9 mouse cellular contexts compared by ENCODE assay signal in the genomic region with DNA sequence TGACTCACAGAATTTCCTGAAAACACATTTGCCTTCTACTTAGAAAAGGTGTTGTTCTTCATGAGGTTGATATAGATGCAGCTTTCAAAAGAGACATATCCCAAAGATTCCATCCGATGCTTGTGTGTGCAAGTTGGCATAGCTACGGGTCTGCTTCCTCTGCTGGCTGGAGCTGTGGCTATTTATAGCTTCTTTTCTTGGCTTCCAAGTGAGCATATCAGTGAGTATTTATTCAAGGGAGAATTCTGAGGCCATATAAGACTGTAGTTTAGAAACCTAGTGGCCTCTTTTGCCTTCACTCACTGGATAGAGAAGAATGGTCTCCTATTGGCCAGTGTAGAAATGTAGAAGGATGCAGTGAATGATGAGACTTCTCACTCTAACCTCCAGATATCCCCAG. TPM values are rescaled to one million over a fixed set of nuclear protein-coding genes. Genes with fewer than 3 reads are reported as not detected.
DNase-seq lines count a peak whose midpoint lies in the region; ATAC-seq lines count a peak whose summit lies in the region.
"Had no signal": no experiment of that assay in that cellular context is flagged by ENCODE, and none has a peak within 500 bp of the region (broad histone marks: within the 10 kb centered on the region; RNA-seq: fewer than 3 reads in every experiment).

No protein-coding gene starts in this region.

- 60% methylated on average over 2 of the region's 2 CpGs for WGBS in neural tube, embryonic 15.5 days
- 29% methylated on average over 2 of the region's 2 CpGs for WGBS in intestine, embryonic 16.5 days
- 87% methylated on average over 2 of the region's 2 CpGs for WGBS in midbrain, embryonic 10.5 days

- H3K9me3 ChIP-seq in neural tube, embryonic 15.5 days (replicated peaks) = no peaks in the 10 kb centered on the region
- H3K9me3 ChIP-seq in intestine, embryonic 16.5 days (ENCODE audit: control insufficient read depth, low read length) = no peaks in the 10 kb centered on the region
- H3K9me3 ChIP-seq in midbrain, embryonic 10.5 days (replicated peaks) = no peaks in the 10 kb centered on the region
- H3K9me3 ChIP-seq: hindbrain, embryonic 10.5 days had no signal

- DNase-seq in cerebellum, adult 11-12 months = no peak
- DNase-seq in neural tube, embryonic 10.5 days (ENCODE audit: extremely low spot score, low spot score) = no peak
- peak; percentile 44 for DNase-seq in telencephalon, adult 2 months (ENCODE audit: low read depth, low spot score)
- no peak for DNase-seq in urinary bladder, postnatal 4 days (ENCODE audit: low spot score in 2 of 2)
- DNase-seq in midbrain, embryonic 10.5 days (ENCODE audit: low spot score) = no peak

- 0 out of 2 replicates have a peak overlapping the region, but pooled peaks have one; percentile 10 for H3K27ac ChIP-seq in neural tube, embryonic 15.5 days (replicated peaks)
- H3K27ac ChIP-seq in intestine, embryonic 16.5 days (ENCODE audit: low read length) = peak overlapping the region; percentile 74
- H3K27ac ChIP-seq in midbrain, embryonic 10.5 days (replicated peaks) = no peak overlapping the region
- H3K27ac ChIP-seq: hindbrain, embryonic 10.5 days had no signal

- 0 out of 2 replicates have a peak, but pooled peaks cover 4% of the 10 kb centered on the region for H3K4me1 ChIP-seq in neural tube, embryonic 15.5 days
- H3K4me1 ChIP-seq in intestine, embryonic 16.5 days (ENCODE audit: control insufficient read depth, insufficient read depth, low read length) = peaks cover 10% of the 10 kb centered on the region
- H3K4me1 ChIP-seq in midbrain, embryonic 10.5 days = no peaks in the 10 kb centered on the region
- H3K4me1 ChIP-seq: hindbrain, embryonic 10.5 days had no signal

- H3K4me2 ChIP-seq in neural tube, embryonic 15.5 days = no peak overlapping the region
- no peak overlapping the region for H3K4me2 ChIP-seq in intestine, embryonic 16.5 days (ENCODE audit: low read depth, low read length)

- peak; percentile 66; the same call in 1 of the 2 replicates for ATAC-seq in cerebellum, adult (ENCODE audit: insufficient number of reproducible peaks, low FRiP score, low TSS enrichment)
- ATAC-seq in neural tube, embryonic 15.5 days (ENCODE audit: low FRiP score) = no peak
- peak; percentile 42; the same call in 1 of the 2 replicates for ATAC-seq in intestine, embryonic 16.5 days

- no peaks in the 10 kb centered on the region for H3K27me3 ChIP-seq in neural tube, embryonic 15.5 days (replicated peaks)
- no peaks in the 10 kb centered on the region for H3K27me3 ChIP-seq in intestine, embryonic 16.5 days (replicated peaks; ENCODE audit: control insufficient read depth, insufficient read depth, low read length)
- H3K27me3 ChIP-seq in midbrain, embryonic 10.5 days (ENCODE audit: low read depth, poor library complexity, severe bottlenecking) = no peaks in the 10 kb centered on the region

- H3K9ac ChIP-seq in neural tube, embryonic 15.5 days (replicated peaks) = no peak overlapping the region
- no peak overlapping the region for H3K9ac ChIP-seq in intestine, embryonic 16.5 days (ENCODE audit: low read depth, low read length)

- H3K4me3 ChIP-seq in neural tube, embryonic 15.5 days (replicated peaks) = no peak overlapping the region
- H3K4me3 ChIP-seq in intestine, embryonic 16.5 days (ENCODE audit: low read length) = no peak overlapping the region
- H3K4me3 ChIP-seq in midbrain, embryonic 10.5 days = no peak overlapping the region
- H3K4me3 ChIP-seq: hindbrain, embryonic 10.5 days had no signal

- H3K36me3 ChIP-seq in neural tube, embryonic 15.5 days = no peaks in the 10 kb centered on the region
- no peaks in the 10 kb centered on the region for H3K36me3 ChIP-seq in intestine, embryonic 16.5 days (ENCODE audit: control insufficient read depth, insufficient read depth, low read length)
- H3K36me3 ChIP-seq in midbrain, embryonic 10.5 days = no peaks in the 10 kb centered on the region
- H3K36me3 ChIP-seq: hindbrain, embryonic 10.5 days had no signal

RNA-seq across cellular contexts. Expression of gene Cacnb2, which starts 38.2 kb away (rescaled TPM):
- 6.0 and 6.9 TPM in 2 replicates for polyA plus RNA-seq in neural tube, embryonic 15.5 days (2015; fragmentation: Nextera tagmentation; extraction: Ambion mirVana)
- 1.3 and 2.3 TPM in 2 replicates for polyA plus RNA-seq in intestine, embryonic 16.5 days (2015; fragmentation: Nextera tagmentation; extraction: Ambion mirVana)
- 1.7 and 1.8 TPM in 2 replicates for polyA plus RNA-seq in midbrain, embryonic 10.5 days (2016; fragmentation: Nextera tagmentation; extraction: Ambion mirVana)
